Mouse (Mus musculus) testis, adult 2 months (tissue): ENCODE measurements around the gene Scand1.

ENCODE experiments used
- CTCF ChIP-seq: fragments of 200-500 bp; IDR thresholded peaks from 2 replicates; pipeline ENCODE4 v1.5.1; 2012; ENCODE audit warnings: low read depth, mild to moderate bottlenecking, inconsistent platforms, low read length, moderate library complexity; ENCODE audit not compliant: control insufficient read depth, insufficient read depth, insufficient replicate concordance
- POLR2A ChIP-seq: fragments of 200-500 bp; IDR thresholded peaks from 2 replicates; pipeline ENCODE4 v1.6.1; 2012; ENCODE audit warnings: low read depth, mild to moderate bottlenecking, inconsistent platforms, low read length, moderate library complexity; ENCODE audit not compliant: control insufficient read depth

DNA sequence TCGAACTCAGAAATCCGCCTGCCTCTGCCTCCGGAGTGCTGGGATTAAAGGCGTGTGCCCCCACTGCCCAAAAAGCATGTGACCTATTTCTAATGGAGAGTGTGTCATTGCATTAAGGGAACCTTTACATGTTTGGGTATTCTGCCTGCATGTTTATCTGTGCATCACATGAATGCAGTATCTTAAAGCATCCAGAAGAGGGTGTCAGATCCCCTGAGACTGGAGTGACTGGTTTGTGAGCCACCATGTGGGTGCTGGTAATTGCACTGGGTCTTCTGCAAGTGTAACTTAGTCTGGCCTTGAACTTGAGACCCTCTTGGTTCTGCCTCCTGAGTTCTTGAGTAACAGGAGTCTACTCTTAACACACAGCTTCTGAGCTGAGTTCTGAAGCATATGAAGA lies 25.8 kb downstream of the Scand1 start:
- no peak for TF ChIP-seq CTCF
- TF ChIP-seq POLR2A, result no peak
